In genomic region chr16:88696256-88696655, GRCm38 (mm10) we compare ENCODE assay signal across 24 mouse cellular contexts. TPM values are rescaled to one million over a fixed set of nuclear protein-coding genes. Genes with fewer than 3 reads are reported as not detected.
"Had no signal": no experiment of that assay in that cellular context is flagged by ENCODE, and none has a peak within 500 bp of the region (broad histone marks: within the 10 kb centered on the region; RNA-seq: fewer than 3 reads in every experiment).

No protein-coding gene starts in this region.

- H3K9me3 ChIP-seq: neural tube, embryonic 13.5 days; neural tube, embryonic 15.5 days; stomach, embryonic 15.5 days had no signal

- H3K4me3 ChIP-seq: neural tube, embryonic 13.5 days; neural tube, embryonic 15.5 days; stomach, embryonic 15.5 days had no signal

- DNase-seq: retina, postnatal 1 day; right cerebral cortex, adult 18-20 months; right cerebral cortex, postnatal 14 days; right cerebral cortex, postnatal 25 days; right cerebral cortex, postnatal 4 days; spleen, adult 18-20 months; thymus, adult 18-20 months; thymus, adult 2 months; thymus, postnatal 14 days; thymus, postnatal 25 days; thymus, postnatal 36 days; thymus, postnatal 4 days had no signal

- H3K4me2 ChIP-seq: neural tube, embryonic 13.5 days; neural tube, embryonic 15.5 days; stomach, embryonic 15.5 days had no signal

- H3K27ac ChIP-seq: neural tube, embryonic 13.5 days; neural tube, embryonic 15.5 days; stomach, embryonic 15.5 days; stomach, postnatal 0 days had no signal

- H3K27me3 ChIP-seq: neural tube, embryonic 13.5 days; neural tube, embryonic 15.5 days; stomach, embryonic 15.5 days had no signal

- H3K36me3 ChIP-seq: neural tube, embryonic 13.5 days; neural tube, embryonic 15.5 days; stomach, embryonic 15.5 days had no signal

- H3K9ac ChIP-seq: neural tube, embryonic 13.5 days; neural tube, embryonic 15.5 days; stomach, embryonic 15.5 days had no signal

- H3K4me1 ChIP-seq: neural tube, embryonic 13.5 days; neural tube, embryonic 15.5 days; stomach, embryonic 15.5 days had no signal

RNA-seq across cellular contexts. Expression of gene 2310061N02Rik, which starts 11.5 kb away (rescaled TPM):
- polyA plus RNA-seq: neural tube, embryonic 13.5 days; neural tube, embryonic 14.5 days; neural tube, embryonic 15.5 days; small intestine, adult 2 months; spleen, adult 2 months; stomach, embryonic 14.5 days; stomach, embryonic 15.5 days; stomach, embryonic 16.5 days; stomach, postnatal 0 days; testis, adult 2 months; thymus, adult 2 months; thymus, postnatal 0 days; urinary bladder, adult 2 months had no signal

RNA-seq across cellular contexts. Expression of gene Krtap27-1, which starts 24.8 kb away (rescaled TPM):
- polyA plus RNA-seq: neural tube, embryonic 13.5 days; neural tube, embryonic 14.5 days; neural tube, embryonic 15.5 days; small intestine, adult 2 months; spleen, adult 2 months; stomach, embryonic 14.5 days; stomach, embryonic 15.5 days; stomach, embryonic 16.5 days; stomach, postnatal 0 days; testis, adult 2 months; thymus, adult 2 months; thymus, postnatal 0 days; urinary bladder, adult 2 months had no signal

RNA-seq across cellular contexts. Expression of gene Krtap13-1, which starts 32.4 kb away (rescaled TPM):
- polyA plus RNA-seq: neural tube, embryonic 13.5 days; neural tube, embryonic 14.5 days; neural tube, embryonic 15.5 days; small intestine, adult 2 months; spleen, adult 2 months; stomach, embryonic 14.5 days; stomach, embryonic 15.5 days; stomach, embryonic 16.5 days; stomach, postnatal 0 days; testis, adult 2 months; thymus, adult 2 months; thymus, postnatal 0 days; urinary bladder, adult 2 months had no signal

RNA-seq across cellular contexts. Expression of gene Krtap26-1, which starts 48.7 kb away (rescaled TPM):
- polyA plus RNA-seq: neural tube, embryonic 13.5 days; neural tube, embryonic 14.5 days; small intestine, adult 2 months; spleen, adult 2 months; stomach, embryonic 14.5 days; stomach, embryonic 15.5 days; stomach, embryonic 16.5 days; stomach, postnatal 0 days; testis, adult 2 months; thymus, adult 2 months; thymus, postnatal 0 days; urinary bladder, adult 2 months had no signal

RNA-seq across cellular contexts. Expression of gene Krtap13, which starts 55.2 kb away (rescaled TPM):
- polyA plus RNA-seq: neural tube, embryonic 13.5 days; neural tube, embryonic 14.5 days; neural tube, embryonic 15.5 days; small intestine, adult 2 months; spleen, adult 2 months; stomach, embryonic 14.5 days; stomach, embryonic 15.5 days; stomach, embryonic 16.5 days; stomach, postnatal 0 days; thymus, adult 2 months; thymus, postnatal 0 days; urinary bladder, adult 2 months had no signal
